Mouse (Mus musculus) kidney, embryonic 16.5 days (tissue): ENCODE results near the gene Adrm1. TPM values are rescaled to one million over a fixed set of nuclear protein-coding genes. Genes with fewer than 3 reads are reported as not detected.

Source experiments
- ATAC-seq: fragments of 200-750 bp; cut with Nextera tagmentation; 2 replicates; pipeline ENCODE4 v1.8.0; 2017; ENCODE audit warnings: moderate TSS enrichment; ENCODE audit not compliant: low FRiP score, low TSS enrichment
- H3K27ac ChIP-seq: fragments of 300-500 bp; sonication (generic); 2 replicates; pipeline ENCODE4 v1.5.1; 2014; ENCODE audit warnings: low read length
- H3K27me3 ChIP-seq: fragments of 300-500 bp; sonication (generic); 2 replicates; pipeline ENCODE4 v1.6.1; 2014; ENCODE audit warnings: low read length, control low read depth, mixed read lengths; ENCODE audit not compliant: insufficient read depth
- H3K36me3 ChIP-seq: fragments of 300-500 bp; sonication (generic); 2 replicates; pipeline ENCODE4 v1.6.1; 2014; ENCODE audit warnings: low read length, control low read depth, mixed read lengths; ENCODE audit not compliant: insufficient read depth
- H3K4me1 ChIP-seq: fragments of 300-500 bp; sonication (generic); 2 replicates; pipeline ENCODE4 v1.6.1; 2014; ENCODE audit warnings: low read length, control low read depth, mixed read lengths; ENCODE audit not compliant: insufficient read depth
- H3K4me2 ChIP-seq: fragments of 300-500 bp; sonication (generic); replicated peaks from 2 replicates; pipeline ENCODE4 v1.6.1; 2014; ENCODE audit warnings: low read depth, low read length
- H3K4me3 ChIP-seq: fragments of 300-500 bp; sonication (generic); 2 replicates; pipeline ENCODE4 v1.5.1; 2014; ENCODE audit warnings: mild to moderate bottlenecking, low read length
- H3K9ac ChIP-seq: fragments of 300-500 bp; sonication (generic); replicated peaks from 2 replicates; pipeline ENCODE4 v1.6.1; 2014; ENCODE audit warnings: low read length
- H3K9me3 ChIP-seq: fragments of 300-500 bp; sonication (generic); 2 replicates; pipeline ENCODE4 v1.6.1; 2016; ENCODE audit warnings: low read length, control low read depth
- WGBS: fragments of 180-500 bp; shearing (Covaris S2); extraction: QIAGEN DNeasy Blood & Tissue Kit; methylation state at CpG from one replicate; pipeline ENCODE4 v1.1.7; 2014; 5-methylcytosine and 5-hydroxymethylcytosine counted together
- polyA plus RNA-seq: library from polyadenylated mRNA; unstranded; fragments of >200 nt; fragmentation: Nextera tagmentation; extraction: Ambion mirVana; gene quantifications from 2 replicates; pipeline ENCODE4 v1.2.1, GENCODE M21; 2015

Adrm1 gene
- polyA plus RNA-seq, 1 experiment from 2014 or later = 208 TPM

GRCm38 (mm10) chr2:180175725-180176124, 4.4 kb downstream of the Adrm1 start:
- peaks cover 58% of the 10 kb centered on the region for H3K36me3 ChIP-seq
- ATAC-seq = no peak
- WGBS = 96% methylated on average over 7 of the region's 7 CpGs

GRCm38 (mm10) chr2:180181542-180181941, 10.3 kb downstream of the Adrm1 start:
- 89% methylated on average over 9 of the region's 9 CpGs for WGBS
- H3K36me3 ChIP-seq = peaks cover 37% of the 10 kb centered on the region

More at GRCm38 (mm10) chr2:180175725-180176124, 4.4 kb downstream of the Adrm1 start:
- Histone ChIP-seq H3K27ac (no peak overlapping the region), H3K9ac (no peak overlapping the region), H3K4me1 (peaks cover 19% of the 10 kb centered on the region), H3K9me3 (no peaks in the 10 kb centered on the region), H3K27me3 (no peaks in the 10 kb centered on the region), H3K4me2 (no peak overlapping the region), H3K4me3 (no peak overlapping the region)

GRCm38 (mm10) chr2:180184011-180184751, 12.9 kb downstream of the Adrm1 start:
- WGBS = 92% methylated on average over 24 of the region's 24 CpGs
- Histone ChIP-seq H3K4me2 (no peak overlapping the region), H3K36me3 (peaks cover 36% of the 10 kb centered on the region)

More at GRCm38 (mm10) chr2:180181542-180181941, 10.3 kb downstream of the Adrm1 start:
- Histone ChIP-seq H3K4me2 (no peak overlapping the region), H3K27ac (no peak overlapping the region), H3K9ac (no peak overlapping the region), H3K4me3 (no peak overlapping the region), H3K9me3 (no peaks in the 10 kb centered on the region), H3K4me1 (no peaks in the 10 kb centered on the region), H3K27me3 (no peaks in the 10 kb centered on the region)
- ATAC-seq = no peak

GRCm38 (mm10) chr2:180184752-180185109, 13.4 kb downstream of the Adrm1 start:
- Histone ChIP-seq H3K4me3 (no peak overlapping the region), H3K4me2 (no peak overlapping the region), H3K4me1 (no peaks in the 10 kb centered on the region), H3K36me3 (peaks cover 31% of the 10 kb centered on the region), H3K9ac (no peak overlapping the region), H3K27ac (no peak overlapping the region), H3K27me3 (no peaks in the 10 kb centered on the region), H3K9me3 (no peaks in the 10 kb centered on the region)
- 86% methylated on average over 6 of the region's 6 CpGs for WGBS
- ATAC-seq = no peak

More at GRCm38 (mm10) chr2:180184011-180184751, 12.9 kb downstream of the Adrm1 start:
- no peak overlapping the region for H3K9ac ChIP-seq
- H3K27ac ChIP-seq = no peak overlapping the region
- H3K9me3 ChIP-seq = no peaks in the 10 kb centered on the region
- H3K4me3 ChIP-seq = no peak overlapping the region
- H3K4me1 ChIP-seq = no peaks in the 10 kb centered on the region
- no peaks in the 10 kb centered on the region for H3K27me3 ChIP-seq
- no peak for ATAC-seq

- ATAC-seq = 0 out of 2 replicates have a peak, but pooled peaks have one; percentile 41
- WGBS = 80% methylated on average over 14 of the region's 14 CpGs
- Histone ChIP-seq H3K4me3 (no peak overlapping the region), H3K4me2 (no peak overlapping the region), H3K27ac (no peak overlapping the region), H3K4me1 (no peaks in the 10 kb centered on the region), H3K27me3 (no peaks in the 10 kb centered on the region), H3K9me3 (no peaks in the 10 kb centered on the region), H3K9ac (no peak overlapping the region), H3K36me3 (peaks cover 39% of the 10 kb centered on the region)
These were observed 14.4 kb downstream of the Adrm1 start for GRCm38 (mm10) chr2:180185686-180186085.

GRCm38 (mm10) chr2:180187362-180187761, 16.1 kb downstream of the Adrm1 start:
- Histone ChIP-seq H3K27me3 (no peaks in the 10 kb centered on the region), H3K4me2 (no peak overlapping the region)
- WGBS = 80% methylated on average over 11 of the region's 11 CpGs

GRCm38 (mm10) chr2:180196610-180197322, 25.5 kb downstream of the Adrm1 start:
- no peak for ATAC-seq
- no peak overlapping the region for H3K27ac ChIP-seq
- H3K9me3 ChIP-seq = no peaks in the 10 kb centered on the region
- 75% methylated on average over 12 of the region's 12 CpGs for WGBS
- peaks cover 38% of the 10 kb centered on the region for H3K36me3 ChIP-seq
- H3K27me3 ChIP-seq = no peaks in the 10 kb centered on the region
- no peak overlapping the region for H3K4me3 ChIP-seq
- H3K4me1 ChIP-seq = no peaks in the 10 kb centered on the region
- no peak overlapping the region for H3K9ac ChIP-seq
- H3K4me2 ChIP-seq = no peak overlapping the region

More at GRCm38 (mm10) chr2:180187362-180187761, 16.1 kb downstream of the Adrm1 start:
- H3K9ac ChIP-seq = no peak overlapping the region
- no peaks in the 10 kb centered on the region for H3K9me3 ChIP-seq
- H3K36me3 ChIP-seq = peaks cover 56% of the 10 kb centered on the region
- H3K4me3 ChIP-seq = no peak overlapping the region
- no peak overlapping the region for H3K27ac ChIP-seq
- no peak for ATAC-seq
- H3K4me1 ChIP-seq = no peaks in the 10 kb centered on the region

GRCm38 (mm10) chr2:180197323-180198037, 26.2 kb downstream of the Adrm1 start:
- H3K4me2 ChIP-seq = no peak overlapping the region
- peaks cover 35% of the 10 kb centered on the region for H3K36me3 ChIP-seq
- H3K9ac ChIP-seq = no peak overlapping the region
- no peaks in the 10 kb centered on the region for H3K4me1 ChIP-seq
- 84% methylated on average over 10 of the region's 10 CpGs for WGBS
- ATAC-seq = no peak
- no peaks in the 10 kb centered on the region for H3K27me3 ChIP-seq
- H3K27ac ChIP-seq = no peak overlapping the region
- H3K9me3 ChIP-seq = no peaks in the 10 kb centered on the region
- H3K4me3 ChIP-seq = no peak overlapping the region

GRCm38 (mm10) chr2:180198782-180199181, 27.5 kb downstream of the Adrm1 start:
- no peaks in the 10 kb centered on the region for H3K4me1 ChIP-seq
- H3K4me2 ChIP-seq = no peak overlapping the region
- H3K36me3 ChIP-seq = peaks cover 25% of the 10 kb centered on the region
- no peak overlapping the region for H3K4me3 ChIP-seq
- no peak for ATAC-seq
- 92% methylated on average over 10 of the region's 10 CpGs for WGBS
- H3K27ac ChIP-seq = no peak overlapping the region
- H3K9ac ChIP-seq = no peak overlapping the region
- H3K27me3 ChIP-seq = no peaks in the 10 kb centered on the region
- H3K9me3 ChIP-seq = no peaks in the 10 kb centered on the region
